Mouse (Mus musculus): Measurements from ENCODE around the gene Neurl1a.
A peak's percentile ranks its signal among the peaks of the same experiment; 100 is the strongest.

Neurl1a gene

GRCm38 (mm10) chr19:47168793-47169412 is 9.7 kb upstream of the Neurl1a start:
- peak; percentile 91 for DNase-seq

GRCm38 (mm10) chr19:47174515-47174914 is 4.1 kb upstream of the Neurl1a start:
- peak; percentile 44 for DNase-seq

GRCm38 (mm10) chr19:47175472-47175871 is 3.1 kb upstream of the Neurl1a start:
- DNase-seq: no peak

- no peak for DNase-seq
Measured at GRCm38 (mm10) chr19:47176916-47177505, 1.6 kb upstream of the Neurl1a start.

GRCm38 (mm10) chr19:47178001-47178400 is 619 bp upstream of the Neurl1a start:
- DNase-seq: peak; percentile 11

GRCm38 (mm10) chr19:47179272-47179809 is 721 bp downstream of the Neurl1a start:
- peak; percentile 6 for DNase-seq

- no peak for DNase-seq
Measured at GRCm38 (mm10) chr19:47180011-47180410, 1.4 kb downstream of the Neurl1a start.

- DNase-seq: no peak
Measured at GRCm38 (mm10) chr19:47184221-47184620, 5.6 kb downstream of the Neurl1a start.

GRCm38 (mm10) chr19:47184736-47185135 is 6.1 kb downstream of the Neurl1a start:
- no peak for DNase-seq

GRCm38 (mm10) chr19:47186514-47187275 is 8.1 kb downstream of the Neurl1a start:
- no peak for DNase-seq

GRCm38 (mm10) chr19:47188515-47189128 is 10.0 kb downstream of the Neurl1a start:
- no peak for DNase-seq

GRCm38 (mm10) chr19:47192158-47192557 is 13.5 kb downstream of the Neurl1a start:
- no peak for DNase-seq

GRCm38 (mm10) chr19:47198671-47199350 is 20.2 kb downstream of the Neurl1a start:
- no peak for DNase-seq

GRCm38 (mm10) chr19:47201972-47202371 is 23.4 kb downstream of the Neurl1a start:
- DNase-seq: no peak

GRCm38 (mm10) chr19:47202429-47202828 is 23.8 kb downstream of the Neurl1a start:
- no peak for DNase-seq

- no peak for DNase-seq
Measured at GRCm38 (mm10) chr19:47203042-47203441, 24.4 kb downstream of the Neurl1a start.

- DNase-seq: no peak
Measured at GRCm38 (mm10) chr19:47204653-47205052, 26.0 kb downstream of the Neurl1a start.

GRCm38 (mm10) chr19:47206126-47206525 is 27.5 kb downstream of the Neurl1a start:
- no peak for DNase-seq

- DNase-seq: no peak
Measured at GRCm38 (mm10) chr19:47210432-47210831, 31.8 kb downstream of the Neurl1a start.

GRCm38 (mm10) chr19:47211609-47212312 is 33.1 kb downstream of the Neurl1a start:
- no peak for DNase-seq

GRCm38 (mm10) chr19:47212401-47212800 is 33.8 kb downstream of the Neurl1a start:
- DNase-seq: no peak

GRCm38 (mm10) chr19:47213470-47213869 is 34.9 kb downstream of the Neurl1a start:
- DNase-seq: no peak
